Mouse (Mus musculus): ENCODE data around the gene Pdcd11. TPM values are rescaled to one million over a fixed set of nuclear protein-coding genes. Genes with fewer than 3 reads are reported as not detected.
"Not testable (repeated sequence)": the region's sequence is repeated elsewhere in the genome, so short reads cannot be mapped to it uniquely, and the experiment has no call there.

Pdcd11 gene
- total RNA-seq, 2 experiments from 2014 or later = 21.6 to 29.3 TPM

DNA sequence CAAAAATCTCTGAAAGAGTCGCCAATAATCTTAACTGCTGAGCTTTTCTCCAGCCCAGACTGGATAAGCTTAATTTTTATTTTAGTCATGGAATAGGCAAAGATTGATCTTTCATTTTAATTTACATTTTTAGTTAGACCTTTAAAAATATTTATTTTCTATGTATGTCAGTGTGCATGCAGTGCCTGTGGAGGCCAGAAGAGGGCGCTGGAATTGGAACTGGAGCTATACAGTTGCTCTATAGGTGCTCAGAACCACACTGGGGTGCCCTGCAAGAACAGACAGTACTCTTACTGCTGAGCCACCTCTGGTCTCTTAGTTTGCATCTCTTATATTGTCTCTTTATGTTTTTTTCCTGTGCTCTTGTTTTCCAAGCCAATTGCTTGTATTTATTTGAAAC, 32.2 kb downstream of the Pdcd11 start:
- peak; percentile 61; the same call in 1 of the 2 replicates for ATAC-seq (replicated peaks; ENCODE audit: poor library complexity, severe bottlenecking)

DNA sequence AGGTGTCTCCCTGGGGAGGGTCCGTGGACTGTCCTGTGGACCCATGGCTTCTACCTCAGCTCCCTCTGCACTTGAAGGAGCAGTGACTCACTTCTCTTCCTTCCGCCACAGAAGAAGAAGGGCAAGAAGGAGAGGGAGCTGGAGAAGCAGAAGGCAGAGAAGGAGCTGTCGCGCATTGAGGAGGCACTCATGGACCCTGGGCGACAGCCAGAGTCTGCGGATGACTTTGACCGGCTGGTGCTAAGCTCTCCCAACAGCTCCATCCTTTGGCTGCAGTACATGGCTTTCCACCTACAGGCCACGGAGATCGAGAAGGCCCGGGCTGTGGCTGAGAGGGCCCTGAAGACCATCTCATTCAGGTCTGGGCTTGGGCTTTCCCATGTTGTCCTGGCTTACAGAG, 37.6 kb downstream of the Pdcd11 start:
- ATAC-seq (replicated peaks; ENCODE audit: poor library complexity, severe bottlenecking) = no peak

- no peak for ATAC-seq (replicated peaks; ENCODE audit: poor library complexity, severe bottlenecking)
Observed at GRCm38 (mm10) chr19:47128835-47129234, 38.3 kb downstream of the Pdcd11 start.

DNA sequence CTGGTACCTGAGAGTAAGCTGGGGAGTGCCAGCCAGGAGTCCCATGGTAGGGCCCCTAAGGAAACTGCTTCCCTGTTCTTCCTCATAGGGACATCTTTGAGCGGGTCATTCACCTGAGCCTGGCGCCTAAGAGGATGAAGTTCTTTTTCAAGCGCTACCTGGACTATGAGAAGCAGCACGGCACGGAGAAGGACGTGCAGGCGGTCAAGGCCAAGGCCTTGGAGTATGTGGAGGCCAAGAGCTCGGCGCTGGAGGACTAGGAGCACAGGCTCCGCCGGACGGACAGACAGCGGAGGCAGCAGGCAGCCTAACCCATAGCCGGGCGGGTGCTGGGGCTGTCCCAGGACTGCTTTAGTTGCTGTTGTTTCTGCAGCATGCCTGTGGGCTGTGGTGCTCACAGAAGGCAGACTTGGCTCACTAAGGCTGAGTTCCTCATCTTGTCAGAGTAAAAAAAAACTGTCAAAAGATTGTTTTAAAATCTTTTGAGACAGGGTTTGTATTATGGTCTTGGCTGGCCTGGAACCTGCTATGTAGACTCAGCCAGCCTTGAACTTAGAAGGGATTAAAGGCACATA, 40.1 kb downstream of the Pdcd11 start:
- ATAC-seq (replicated peaks; ENCODE audit: poor library complexity, severe bottlenecking) = no peak

- ATAC-seq (replicated peaks; ENCODE audit: poor library complexity, severe bottlenecking) = peak; percentile 77
Observed at GRCm38 (mm10) chr19:47133161-47133560, 42.6 kb downstream of the Pdcd11 start.

DNA sequence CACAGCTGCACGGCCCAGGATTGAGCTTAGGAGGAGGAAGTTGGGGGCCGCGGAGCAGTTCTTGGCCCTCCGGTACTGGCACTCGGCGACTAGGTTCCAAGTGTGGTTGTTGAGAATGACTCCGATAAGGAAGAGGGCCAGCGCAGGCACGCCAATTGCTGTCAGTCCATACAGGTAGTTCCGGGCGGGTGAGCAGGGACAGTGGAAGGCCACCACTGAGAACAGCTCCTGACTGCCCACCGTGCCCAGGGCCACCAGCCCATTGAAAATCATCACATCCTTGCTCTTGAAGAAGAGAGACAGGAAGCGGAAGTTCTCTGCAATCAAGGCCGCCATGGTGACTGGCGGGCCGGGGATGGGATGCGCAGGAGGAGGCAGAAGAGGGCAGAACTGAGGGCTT, 45.0 kb downstream of the Pdcd11 start:
- ATAC-seq (replicated peaks; ENCODE audit: poor library complexity, severe bottlenecking) = no peak

DNA sequence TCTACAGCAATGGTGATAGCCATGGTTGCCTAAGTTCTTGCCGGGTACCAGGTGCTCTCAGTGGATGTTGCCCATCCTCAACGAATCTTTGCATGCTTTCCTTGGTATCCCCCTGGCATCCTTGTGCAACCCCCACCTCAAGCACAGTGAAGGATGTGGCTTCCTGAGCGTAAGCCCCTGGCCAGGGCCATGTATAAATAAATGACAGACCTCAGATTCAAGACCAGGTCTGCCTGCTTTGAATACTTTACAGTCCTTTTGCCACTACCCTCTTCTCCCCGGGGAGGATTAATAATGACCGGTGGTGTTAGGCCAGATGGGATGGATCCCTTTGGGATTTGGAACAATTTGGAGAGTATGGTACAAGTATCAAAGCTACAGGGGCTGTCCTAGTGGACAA, 45.6 kb downstream of the Pdcd11 start:
- no peak for ATAC-seq (replicated peaks; ENCODE audit: poor library complexity, severe bottlenecking)

GRCm38 (mm10) chr19:47137051-47137581, 46.5 kb downstream of the Pdcd11 start:
- peak; percentile 64 for ATAC-seq (replicated peaks; ENCODE audit: poor library complexity, severe bottlenecking)

DNA sequence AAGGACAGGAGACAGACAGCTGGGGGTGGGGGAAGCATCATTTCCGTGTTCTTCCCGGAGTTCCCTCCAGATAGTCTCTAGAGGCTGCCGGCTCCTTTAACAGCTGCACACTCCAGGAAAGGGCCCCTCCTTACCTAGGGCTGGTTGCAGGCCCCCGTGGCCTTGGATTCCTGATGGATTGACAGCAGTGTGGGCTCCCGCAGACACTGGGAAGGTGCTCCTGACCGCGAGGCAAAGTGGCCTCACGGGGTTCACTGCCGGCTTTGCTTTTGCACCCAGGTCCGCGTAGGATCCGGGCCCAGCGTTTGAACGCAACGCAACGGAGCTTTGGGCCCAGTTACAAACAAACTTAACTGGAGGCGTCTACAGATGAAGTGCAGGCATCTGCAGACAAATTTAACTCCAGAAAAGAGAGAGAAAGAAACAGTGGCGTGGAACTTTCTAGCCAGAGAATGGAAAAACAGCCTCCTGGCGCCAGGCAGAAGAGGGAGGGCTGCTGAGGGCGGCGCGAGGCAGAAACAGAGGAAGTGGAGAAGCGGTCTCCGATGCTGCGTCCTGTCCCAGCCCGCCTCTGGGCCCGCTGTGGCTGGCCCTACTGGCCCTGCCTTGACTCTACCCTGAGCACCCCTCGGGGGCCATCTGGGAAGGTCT, 47.3 kb downstream of the Pdcd11 start, which contains the start of gene Calhm2:
Gene Calhm2 (minus strand): TSS at position 524 of the 651 bp plus-strand sequence.
- ATAC-seq (replicated peaks; ENCODE audit: poor library complexity, severe bottlenecking) = peak; percentile 57

- ATAC-seq (replicated peaks; ENCODE audit: poor library complexity, severe bottlenecking) = not testable (repeated sequence)
Observed at GRCm38 (mm10) chr19:47139611-47140010, 49.0 kb downstream of the Pdcd11 start.

DNA sequence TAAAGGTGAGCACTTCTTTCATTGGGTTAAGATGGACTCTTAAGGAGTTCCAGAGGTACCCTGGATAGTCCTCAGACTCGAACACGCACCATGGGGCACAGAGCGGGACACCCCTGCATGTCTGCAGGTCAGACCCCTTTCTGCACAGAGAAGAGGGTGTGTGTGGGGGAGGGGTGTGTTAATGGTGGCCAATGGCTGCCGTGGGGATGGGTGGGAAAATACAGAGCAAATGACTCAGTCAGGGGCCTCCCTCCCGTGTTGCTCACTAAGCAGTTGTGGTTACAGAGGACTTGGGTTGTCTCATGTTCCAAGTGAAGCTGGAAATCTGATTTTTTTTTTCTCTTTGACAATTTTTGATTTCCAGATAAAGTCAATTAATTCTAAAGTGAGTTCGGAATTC, 51.9 kb downstream of the Pdcd11 start:
- no peak for ATAC-seq (replicated peaks; ENCODE audit: poor library complexity, severe bottlenecking)

DNA sequence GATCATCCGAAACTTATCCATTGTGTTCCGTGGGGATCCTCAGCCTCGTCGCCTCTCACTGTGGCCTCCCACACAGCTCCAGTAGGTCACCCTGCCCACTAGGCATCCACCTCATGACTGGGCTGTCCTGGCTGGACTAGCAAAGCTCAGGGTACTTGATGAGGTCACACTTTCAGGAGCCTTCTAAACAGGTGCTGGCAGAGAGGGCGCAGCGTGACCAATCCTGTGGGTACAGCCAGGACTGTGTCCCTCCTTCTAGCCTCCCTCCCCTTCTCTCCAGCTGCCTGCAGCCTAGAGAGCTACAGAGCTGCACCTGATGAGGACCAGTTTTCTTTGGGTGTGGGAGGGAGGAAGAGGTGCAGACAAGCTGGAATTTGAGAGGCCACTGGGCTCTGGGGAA, 53.6 kb downstream of the Pdcd11 start, which contains the start of gene Calhm1:
Gene Calhm1 (minus strand): TSS at position 101 of the 400 bp plus-strand sequence.
- no peak for ATAC-seq (replicated peaks; ENCODE audit: poor library complexity, severe bottlenecking)

GRCm38 (mm10) chr19:47148267-47148847, 57.8 kb downstream of the Pdcd11 start:
- no peak for ATAC-seq (replicated peaks; ENCODE audit: poor library complexity, severe bottlenecking)

- no peak for ATAC-seq (replicated peaks; ENCODE audit: poor library complexity, severe bottlenecking)
Observed at GRCm38 (mm10) chr19:47149854-47150253, 59.3 kb downstream of the Pdcd11 start.

DNA sequence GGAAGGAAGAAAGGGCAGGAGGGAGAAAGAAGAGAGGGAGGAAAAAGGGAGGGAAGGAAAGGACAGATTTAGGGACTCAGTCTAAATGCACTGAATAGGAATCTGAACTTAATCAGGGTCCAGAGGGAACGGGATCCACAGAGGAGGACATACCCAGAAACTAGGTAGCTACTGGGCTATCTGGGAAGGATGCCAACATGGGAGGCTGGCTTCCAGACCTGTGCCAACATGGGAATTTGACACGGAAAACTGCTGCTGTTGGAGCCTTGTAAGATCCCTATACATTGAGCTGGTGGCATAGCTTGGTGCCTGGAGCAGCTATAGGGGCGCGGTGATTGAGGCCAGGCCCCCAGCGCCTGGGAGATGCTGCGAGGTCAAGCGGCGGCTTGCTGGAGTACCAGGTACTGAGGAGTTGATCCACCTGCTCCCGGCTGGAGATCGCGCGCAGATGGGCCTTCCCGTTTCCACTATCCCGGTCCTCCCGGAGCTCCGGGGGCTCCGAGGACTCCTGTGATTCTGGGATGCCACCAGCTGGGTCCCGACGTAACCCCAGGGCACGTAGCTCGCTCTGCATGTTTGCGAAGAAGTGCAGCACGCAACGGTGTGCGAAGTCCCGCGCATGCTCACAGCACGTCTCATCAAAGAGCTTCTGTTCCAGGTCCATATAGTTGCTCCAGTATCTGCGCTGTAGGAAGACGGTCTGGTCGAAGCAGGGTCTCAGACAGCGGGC, 60.9 kb downstream of the Pdcd11 start:
- ATAC-seq (replicated peaks; ENCODE audit: poor library complexity, severe bottlenecking) = no peak

GRCm38 (mm10) chr19:47152062-47152369, 61.4 kb downstream of the Pdcd11 start:
- ATAC-seq (replicated peaks; ENCODE audit: poor library complexity, severe bottlenecking) = no peak

GRCm38 (mm10) chr19:47153767-47154166, 63.2 kb downstream of the Pdcd11 start:
- no peak for ATAC-seq (replicated peaks; ENCODE audit: poor library complexity, severe bottlenecking)

DNA sequence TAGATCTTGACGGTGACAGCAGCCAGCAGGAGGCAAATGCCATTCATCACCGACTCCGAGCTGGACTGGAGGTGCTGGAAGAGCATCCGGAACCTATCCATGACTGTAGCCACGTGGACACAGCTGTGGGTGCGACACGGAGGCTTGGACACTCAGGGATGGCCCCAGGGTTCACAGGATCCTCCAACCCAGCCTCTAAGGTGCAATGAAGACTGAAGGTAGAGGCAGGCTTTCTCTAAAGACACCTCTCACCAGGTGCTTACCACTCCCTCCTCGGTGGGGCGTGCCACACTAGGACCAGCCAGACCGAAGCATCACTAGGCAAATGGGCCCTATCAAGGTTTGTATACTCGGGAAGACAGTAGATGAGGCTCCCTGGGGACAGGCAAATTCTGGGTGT, 67.1 kb downstream of the Pdcd11 start, which contains the start of gene Calhm3:
Gene Calhm3 (minus strand): TSS at position 101 of the 400 bp plus-strand sequence.
- ATAC-seq (replicated peaks; ENCODE audit: poor library complexity, severe bottlenecking) = no peak

GRCm38 (mm10) chr19:47161669-47162068, 71.1 kb downstream of the Pdcd11 start:
- no peak for ATAC-seq (replicated peaks; ENCODE audit: poor library complexity, severe bottlenecking)

DNA sequence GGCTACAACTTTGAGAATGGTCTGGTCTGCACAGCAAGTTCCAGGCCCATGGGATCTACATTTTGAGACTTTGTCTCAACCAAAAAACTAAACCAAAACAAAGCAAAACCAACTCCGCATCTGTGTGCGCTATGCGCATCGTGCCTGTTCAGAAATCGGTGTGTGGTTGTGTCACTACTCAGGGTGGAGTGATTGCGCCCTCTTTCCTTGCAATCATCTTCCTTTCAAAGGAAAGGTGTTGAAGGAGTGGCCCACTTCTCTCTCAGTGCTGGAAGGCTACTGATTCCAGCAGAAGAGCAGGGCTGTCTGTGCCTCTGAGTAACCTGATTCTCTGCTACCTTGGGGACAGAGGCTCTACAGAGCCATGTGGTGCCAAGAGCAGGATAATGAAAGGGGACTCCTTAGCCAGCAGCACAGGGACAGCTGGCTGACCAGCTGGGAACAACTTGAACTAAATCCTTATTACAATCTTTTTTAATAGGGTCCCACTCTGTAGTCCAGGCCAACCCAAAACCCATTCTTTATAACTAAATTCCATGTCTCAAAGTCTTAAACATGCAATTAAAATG, 72.7 kb downstream of the Pdcd11 start:
- no peak for ATAC-seq (replicated peaks; ENCODE audit: poor library complexity, severe bottlenecking)

DNA sequence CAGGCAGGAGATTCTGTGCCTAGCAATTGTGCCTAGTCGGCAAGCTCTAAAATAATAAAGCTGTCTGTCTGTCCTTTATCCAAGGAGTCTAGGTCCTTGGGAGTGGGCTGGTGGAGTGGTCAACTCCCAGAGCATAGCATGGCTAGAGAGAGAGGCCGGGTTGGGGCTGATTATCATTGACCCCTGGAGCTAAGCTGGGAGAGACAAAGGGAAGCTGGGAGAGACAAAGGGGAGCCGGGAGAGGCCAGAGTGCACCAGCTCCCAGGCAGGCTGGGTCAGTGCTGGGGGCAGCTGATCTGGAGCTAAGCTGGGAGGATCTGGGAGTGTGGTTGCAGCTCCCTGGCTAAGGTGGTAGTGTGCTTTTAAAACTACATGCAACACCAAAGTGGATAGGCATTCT, 76.2 kb downstream of the Pdcd11 start:
- ATAC-seq (replicated peaks; ENCODE audit: poor library complexity, severe bottlenecking) = no peak
